Mouse (Mus musculus) liver, embryonic 14.5 days (tissue): ENCODE data around the gene Btbd35f9.
"Not testable (repeated sequence)": the region's sequence is repeated elsewhere in the genome, so short reads cannot be mapped to it uniquely, and the experiment has no call there.

Experiments
- CTCF ChIP-seq: IDR thresholded peaks from 2 replicates; pipeline ENCODE4 v1.5.1; 2016; ENCODE audit warnings: antibody characterized with exemption, low read depth, control low read depth
- EP300 ChIP-seq: IDR thresholded peaks from 2 replicates; pipeline ENCODE4 v1.6.1; 2016; ENCODE audit warnings: antibody characterized with exemption, low read depth

- not testable (repeated sequence) for TF ChIP-seq CTCF, EP300
Observed at GRCm38 (mm10) chrX:34161399-34161798, at the start of gene Btbd35f9.
